Mouse (Mus musculus): Measurements from ENCODE around the gene Xlr4b. TPM values are rescaled to one million over a fixed set of nuclear protein-coding genes. Genes with fewer than 3 reads are reported as not detected.

Xlr4b gene
- 3.2 and 4.1 TPM in 2 replicates for polyA plus RNA-seq (2015; fragmentation: Nextera tagmentation; extraction: Ambion mirVana)

GRCm38 (mm10) chrX:73213819-73214564 lies at the start of gene Xlr4b:
TSS of gene Xlr4b (plus strand) at chrX:73214333.

GRCm38 (mm10) chrX:73176889-73177288 lies 37.2 kb upstream of the Xlr4b start, which contains the start of gene Spin2d:
TSS of gene Spin2d (minus strand) at chrX:73176989.

GRCm38 (mm10) chrX:73191934-73192333 lies 22.2 kb upstream of the Xlr4b start, which contains the start of gene Xlr3b:
TSS of gene Xlr3b (plus strand) at chrX:73192207.

GRCm38 (mm10) chrX:73227914-73228605 lies 13.9 kb downstream of the Xlr4b start, which contains the start of gene F8a:
TSS of gene F8a (plus strand) at chrX:73228291.

GRCm38 (mm10) chrX:73242821-73243325 lies 28.7 kb downstream of the Xlr4b start, which contains the start of gene Xlr4c:
TSS of gene Xlr4c (minus strand) at chrX:73243130.

GRCm38 (mm10) chrX:73265270-73265669 lies 51.1 kb downstream of the Xlr4b start, which contains the start of gene Xlr3c:
TSS of gene Xlr3c (minus strand) at chrX:73265390.

Other genes starting within 250 kb of the Xlr4b start
- 2.7 and 3.5 TPM in 2 replicates for gene Zfp185, start 227.0 kb upstream of the Xlr4b start, polyA plus RNA-seq (2015; fragmentation: Nextera tagmentation; extraction: Ambion mirVana)
- not detected in 2 replicates for gene Pnma5, start 177.2 kb upstream of the Xlr4b start, polyA plus RNA-seq (2015; fragmentation: Nextera tagmentation; extraction: Ambion mirVana)
- not detected in 2 replicates for gene Pnma3, start 149.5 kb upstream of the Xlr4b start, polyA plus RNA-seq (2015; fragmentation: Nextera tagmentation; extraction: Ambion mirVana)
- gene Xlr4a, start 131.9 kb upstream of the Xlr4b start, polyA plus RNA-seq (2015; fragmentation: Nextera tagmentation; extraction: Ambion mirVana), result 2.2 and 3.6 TPM in 2 replicates
- 0.69 and 0.72 TPM in 2 replicates for gene Xlr3a, start 117.2 kb upstream of the Xlr4b start, polyA plus RNA-seq (2015; fragmentation: Nextera tagmentation; extraction: Ambion mirVana)
- gene Gm14685, start 97.3 kb upstream of the Xlr4b start, polyA plus RNA-seq (2015; fragmentation: Nextera tagmentation; extraction: Ambion mirVana), result not detected in 2 replicates
- gene Xlr5b, start 65.5 kb upstream of the Xlr4b start, polyA plus RNA-seq (2015; fragmentation: Nextera tagmentation; extraction: Ambion mirVana), result not detected in 2 replicates
- not detected in 2 replicates for gene DXBay18, start 64.9 kb upstream of the Xlr4b start, polyA plus RNA-seq (2015; fragmentation: Nextera tagmentation; extraction: Ambion mirVana)
- not detected in 2 replicates for gene Spin2d, start 37.3 kb upstream of the Xlr4b start, polyA plus RNA-seq (2015; fragmentation: Nextera tagmentation; extraction: Ambion mirVana)
- gene Xlr3b, start 22.1 kb upstream of the Xlr4b start, polyA plus RNA-seq (2015; fragmentation: Nextera tagmentation; extraction: Ambion mirVana), result 0.99 and 2.5 TPM in 2 replicates
- gene F8a, start 14.0 kb downstream of the Xlr4b start, polyA plus RNA-seq (2015; fragmentation: Nextera tagmentation; extraction: Ambion mirVana), result 6.4 and 8.1 TPM in 2 replicates
- 0.48 and 1.4 TPM in 2 replicates for gene Xlr4c, start 28.8 kb downstream of the Xlr4b start, polyA plus RNA-seq (2015; fragmentation: Nextera tagmentation; extraction: Ambion mirVana)
- gene Xlr3c, start 51.1 kb downstream of the Xlr4b start, polyA plus RNA-seq (2015; fragmentation: Nextera tagmentation; extraction: Ambion mirVana), result not detected in 2 replicates
- not detected in 2 replicates for gene Xlr5a, start 78.6 kb downstream of the Xlr4b start, polyA plus RNA-seq (2015; fragmentation: Nextera tagmentation; extraction: Ambion mirVana)
- gene Xlr5c, start 78.6 kb downstream of the Xlr4b start, polyA plus RNA-seq (2015; fragmentation: Nextera tagmentation; extraction: Ambion mirVana), result not detected in 2 replicates
- not detected in 2 replicates for gene Gm45015, start 122.5 kb downstream of the Xlr4b start, polyA plus RNA-seq (2015; fragmentation: Nextera tagmentation; extraction: Ambion mirVana)
- gene Zfp275, start 128.3 kb downstream of the Xlr4b start, polyA plus RNA-seq (2015; fragmentation: Nextera tagmentation; extraction: Ambion mirVana), result 1.9 and 2.4 TPM in 2 replicates
- not detected in 2 replicates for gene Gm18336, start 184.4 kb downstream of the Xlr4b start, polyA plus RNA-seq (2015; fragmentation: Nextera tagmentation; extraction: Ambion mirVana)
- gene Zfp92, start 196.8 kb downstream of the Xlr4b start, polyA plus RNA-seq (2015; fragmentation: Nextera tagmentation; extraction: Ambion mirVana), result not detected in 2 replicates
- gene Trex2, start 221.0 kb downstream of the Xlr4b start, polyA plus RNA-seq (2015; fragmentation: Nextera tagmentation; extraction: Ambion mirVana), result not detected in 2 replicates
- gene Haus7, start 244.7 kb downstream of the Xlr4b start, polyA plus RNA-seq (2015; fragmentation: Nextera tagmentation; extraction: Ambion mirVana), result 30.2 and 32.9 TPM in 2 replicates